ENCODE assay signal across 8 mouse cellular contexts in genomic region chr19:44930744-44931453, GRCm38 (mm10). TPM values are rescaled to one million over a fixed set of nuclear protein-coding genes. Genes with fewer than 3 reads are reported as not detected.
DNase-seq lines count a peak whose midpoint lies in the region; ATAC-seq and TF ChIP-seq lines count a peak whose summit lies in the region.

Slf2 (plus strand) TSS chr19:44931151.

- TF ChIP-seq CTCF in bone marrow macrophage, adult 2 months (IDR thresholded peaks at IDR 0.05; ENCODE audit: low read depth, low read length): no peak
- TF ChIP-seq CTCF in embryonic fibroblast, embryonic 13.5 days (IDR thresholded peaks at IDR 0.05; ENCODE audit: borderline replicate concordance, insufficient read depth, low read length): no peak

- H3K4me2 ChIP-seq in kidney, embryonic 14.5 days (replicated peaks; ENCODE audit: low read depth, low read length): peak within 1 kb of the TSS; percentile 74
- H3K4me2 ChIP-seq in limb, embryonic 15.5 days: peak within 1 kb of the TSS; percentile 63

- DNase-seq in A20 (ENCODE audit: low read depth, low spot score): peak; percentile 98
- peak; percentile 99 to 100 for DNase-seq in heart, adult 9 months (ENCODE audit: low spot score in 2 of 2)
- peak; percentile 97 to 98 for DNase-seq in monocyte, adult 2 months (ENCODE audit: low read depth in 1 of 2, low spot score in 2 of 2)
- DNase-seq in spleen, postnatal 36 days (ENCODE audit: low spot score in 2 of 2): peak; percentile 99

- TF ChIP-seq POLR2A in bone marrow macrophage, adult 2 months (IDR thresholded peaks at IDR 0.05; ENCODE audit: borderline replicate concordance, low read depth, low read length): no peak
- peak; percentile 71 for TF ChIP-seq POLR2A in embryonic fibroblast, embryonic 13.5 days (IDR thresholded peaks at IDR 0.05; ENCODE audit: low read depth, low read length)

- H3K36me3 ChIP-seq in kidney, embryonic 14.5 days (ENCODE audit: control insufficient read depth, insufficient read depth, low read length): peaks cover 17% of the 10 kb centered on the region
- H3K36me3 ChIP-seq in limb, embryonic 15.5 days: peaks cover 11% of the 10 kb centered on the region

- H3K4me1 ChIP-seq in bone marrow macrophage, adult 2 months (ENCODE audit: control insufficient read depth, insufficient read depth, low read length): peaks cover 9% of the 10 kb centered on the region
- H3K4me1 ChIP-seq in embryonic fibroblast, embryonic 13.5 days (ENCODE audit: control insufficient read depth, insufficient read depth, low read length): peaks cover 7% of the 10 kb centered on the region
- H3K4me1 ChIP-seq in kidney, embryonic 14.5 days (ENCODE audit: control insufficient read depth, insufficient read depth, low read length): peaks cover 17% of the 10 kb centered on the region
- H3K4me1 ChIP-seq in limb, embryonic 15.5 days: peaks cover 26% of the 10 kb centered on the region

- H3K27ac ChIP-seq in bone marrow macrophage, adult 2 months (ENCODE audit: insufficient read depth, low read depth, low read length): peak within 1 kb of the TSS; percentile 68
- peak within 1 kb of the TSS; percentile 63 for H3K27ac ChIP-seq in embryonic fibroblast, embryonic 13.5 days (ENCODE audit: insufficient read depth, low read length)
- H3K27ac ChIP-seq in kidney, embryonic 14.5 days (ENCODE audit: low read depth, low read length): peak within 1 kb of the TSS; percentile 92
- peak within 1 kb of the TSS; percentile 84 for H3K27ac ChIP-seq in limb, embryonic 15.5 days

- H3K9me3 ChIP-seq in kidney, embryonic 14.5 days (ENCODE audit: control insufficient read depth, low read length): no peaks in the 10 kb centered on the region
- no peaks in the 10 kb centered on the region for H3K9me3 ChIP-seq in limb, embryonic 15.5 days

- ATAC-seq in kidney, embryonic 14.5 days (ENCODE audit: low FRiP score, low TSS enrichment): peak; percentile 97
- ATAC-seq in limb, embryonic 15.5 days (ENCODE audit: insufficient number of reproducible peaks, low FRiP score, low TSS enrichment, low read depth): peak; percentile 98

- under 1% methylated on average over 55 of the region's 55 CpGs for whole genome bisulfite sequencing in kidney, embryonic 14.5 days
- under 1% methylated on average over 52 of the region's 55 CpGs for WGBS in limb, embryonic 15.5 days

- H3K27me3 ChIP-seq in kidney, embryonic 14.5 days (ENCODE audit: control insufficient read depth, insufficient read depth, low read length): no peaks in the 10 kb centered on the region
- H3K27me3 ChIP-seq in limb, embryonic 15.5 days: no peaks in the 10 kb centered on the region

- peak within 1 kb of the TSS; percentile 87 for H3K9ac ChIP-seq in kidney, embryonic 14.5 days (ENCODE audit: low read depth, low read length)
- H3K9ac ChIP-seq in limb, embryonic 15.5 days: peak within 1 kb of the TSS; percentile 76

- H3K4me3 ChIP-seq in bone marrow macrophage, adult 2 months (ENCODE audit: insufficient read depth, low read length): peak within 1 kb of the TSS; percentile 91
- peak within 1 kb of the TSS; percentile 84 for H3K4me3 ChIP-seq in embryonic fibroblast, embryonic 13.5 days (ENCODE audit: insufficient read depth, low read length)
- H3K4me3 ChIP-seq in kidney, embryonic 14.5 days (ENCODE audit: low read length): peak within 1 kb of the TSS; percentile 91
- H3K4me3 ChIP-seq in limb, embryonic 15.5 days: peak within 1 kb of the TSS; percentile 72

RNA-seq across cellular contexts. Expression of gene Slf2, which starts in this region (rescaled TPM):
- polyA plus RNA-seq in bone marrow macrophage, adult 2 months (2012; ENCODE audit: insufficient read depth, insufficient read length, missing spikeins): 20.5 and 20.6 TPM in 2 replicates
- polyA plus RNA-seq in embryonic fibroblast, embryonic 13.5 days (2011; ENCODE audit: insufficient read length, low read depth, missing spikeins): 24.5 and 28.0 TPM in 2 replicates
- polyA plus RNA-seq in kidney, embryonic 14.5 days (2014; fragmentation: Nextera tagmentation; extraction: Ambion mirVana): 35.6 and 60.0 TPM in 2 replicates
- polyA plus RNA-seq in limb, embryonic 15.5 days (2015; fragmentation: Nextera tagmentation; extraction: Ambion mirVana): 29.1 and 29.2 TPM in 2 replicates

Comparison
In these comparisons a context has a peak if more than half of its experiments do, and no peak if none do; other contexts are left out.
1. Peak in every context shown above with its lines: DNase-seq, ATAC-seq, H3K4me3 ChIP-seq and H3K27ac ChIP-seq.